ENCODE assay signal across 21 mouse cellular contexts in the genomic region with DNA sequence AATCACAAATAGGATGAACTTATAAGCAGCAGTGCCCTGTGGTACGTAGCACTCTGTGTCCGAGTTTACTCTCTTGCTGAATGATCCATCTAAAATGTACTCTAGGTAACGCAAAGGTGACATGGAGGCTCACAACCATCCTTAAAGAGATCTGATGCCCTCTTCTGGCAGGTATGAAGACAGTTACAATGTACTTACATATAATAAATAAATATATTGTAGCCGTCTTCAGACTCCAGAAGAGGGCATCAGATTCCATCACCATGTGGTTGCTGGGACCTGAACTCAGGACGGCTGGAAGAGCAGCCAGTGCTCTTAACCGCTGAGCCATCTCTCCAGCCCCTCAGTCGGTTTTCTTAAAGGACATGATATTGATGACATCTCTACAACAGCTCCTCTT. TPM values are rescaled to one million over a fixed set of nuclear protein-coding genes. Genes with fewer than 3 reads are reported as not detected.
DNase-seq lines count a peak whose midpoint lies in the region; ATAC-seq and TF ChIP-seq lines count a peak whose summit lies in the region.
"Had no signal": no experiment of that assay in that cellular context is flagged by ENCODE, and none has a peak within 500 bp of the region (broad histone marks: within the 10 kb centered on the region; RNA-seq: fewer than 3 reads in every experiment).

No protein-coding gene starts in this region.

- no peak overlapping the region for H3K9ac ChIP-seq in heart, postnatal 0 days (replicated peaks; ENCODE audit: low read depth, low read length)
- H3K9ac ChIP-seq in lung, postnatal 0 days (replicated peaks; ENCODE audit: low read depth): no peak overlapping the region
- H3K9ac ChIP-seq: neural tube, embryonic 13.5 days had no signal

- TF ChIP-seq POLR2A in lung, adult 2 months (IDR thresholded peaks at IDR 0.05; ENCODE audit: borderline replicate concordance, extremely low read depth, low read depth, low read length): no peak
- TF ChIP-seq POLR2A in cerebellum, adult 2 months (IDR thresholded peaks at IDR 0.05; ENCODE audit: borderline replicate concordance, insufficient read depth, low read length): no peak

- TF ChIP-seq EP300 in heart, postnatal 0 days (IDR thresholded peaks at IDR 0.05; ENCODE audit: low read depth): no peak
- TF ChIP-seq EP300 in lung, postnatal 0 days (IDR thresholded peaks at IDR 0.05): no peak

- H3K4me2 ChIP-seq in heart, postnatal 0 days (ENCODE audit: low read depth, low read length): no peak overlapping the region
- H3K4me2 ChIP-seq in lung, postnatal 0 days (replicated peaks; ENCODE audit: low read depth, low read length): no peak overlapping the region
- H3K4me2 ChIP-seq: neural tube, embryonic 13.5 days had no signal

- H3K27me3 ChIP-seq in heart, postnatal 0 days (ENCODE audit: control insufficient read depth, insufficient read depth, low read length): no peaks in the 10 kb centered on the region
- no peaks in the 10 kb centered on the region for H3K27me3 ChIP-seq in lung, postnatal 0 days (replicated peaks; ENCODE audit: insufficient read depth, low read length)
- H3K27me3 ChIP-seq in cerebellum, adult 2 months (ENCODE audit: control insufficient read depth, insufficient read depth, low read length): no peaks in the 10 kb centered on the region
- H3K27me3 ChIP-seq: neural tube, embryonic 13.5 days had no signal

- H3K9me3 ChIP-seq in heart, postnatal 0 days (replicated peaks; ENCODE audit: control insufficient read depth, low read length): no peaks in the 10 kb centered on the region
- H3K9me3 ChIP-seq in lung, postnatal 0 days (ENCODE audit: low read length): no peaks in the 10 kb centered on the region
- H3K9me3 ChIP-seq: midbrain, embryonic 10.5 days; neural tube, embryonic 13.5 days had no signal

- peaks cover 45% of the 10 kb centered on the region for H3K36me3 ChIP-seq in heart, postnatal 0 days (replicated peaks; ENCODE audit: control insufficient read depth, insufficient read depth, low read length)
- no peaks in the 10 kb centered on the region for H3K36me3 ChIP-seq in lung, postnatal 0 days (ENCODE audit: insufficient read depth, low read length)
- H3K36me3 ChIP-seq: midbrain, embryonic 10.5 days had no signal

- peak; percentile 44 for TF ChIP-seq CTCF in heart, postnatal 0 days (IDR thresholded peaks at IDR 0.05; ENCODE audit: low read depth)
- peak; percentile 67 for TF ChIP-seq CTCF in lung, postnatal 0 days (IDR thresholded peaks at IDR 0.05)
- TF ChIP-seq CTCF in lung, adult 2 months (IDR thresholded peaks at IDR 0.05; ENCODE audit: insufficient read depth, low read length): no peak
- no peak for TF ChIP-seq CTCF in cerebellum, adult 2 months (IDR thresholded peaks at IDR 0.05; ENCODE audit: borderline replicate concordance, insufficient read depth, low read depth, low read length)

- no peak for ATAC-seq in heart, postnatal 0 days (ENCODE audit: insufficient read depth, low read depth)
- peak; percentile 18; the same call in 1 of the 2 replicates for ATAC-seq in lung, postnatal 0 days
- ATAC-seq in CD4-positive, CD25-positive, alpha-beta regulatory T cell, adult 4 months: peak; percentile 63
- ATAC-seq: forebrain, embryonic 16.5 days; Patski had no signal

- no peak overlapping the region for H3K4me3 ChIP-seq in heart, postnatal 0 days (ENCODE audit: low read depth, low read length)
- no peak overlapping the region for H3K4me3 ChIP-seq in lung, postnatal 0 days (ENCODE audit: low read depth, low read length)
- H3K4me3 ChIP-seq in lung, adult 2 months (replicated peaks; ENCODE audit: extremely low read depth, low read depth, low read length): no peak overlapping the region
- no peak overlapping the region for H3K4me3 ChIP-seq in cerebellum, adult 2 months (replicated peaks; ENCODE audit: insufficient read depth, low read depth, low read length)
- H3K4me3 ChIP-seq: midbrain, embryonic 10.5 days; neural tube, embryonic 13.5 days had no signal

- WGBS in heart, postnatal 0 days: 62% methylated on average over 7 of the region's 7 CpGs
- 55% methylated on average over 7 of the region's 7 CpGs for WGBS in lung, postnatal 0 days
- WGBS in lung, adult 2 months: 55% methylated on average over 7 of the region's 7 CpGs
- WGBS in cerebellum, adult 2 months: 54% methylated on average over 7 of the region's 7 CpGs

- no peak for DNase-seq in heart, postnatal 0 days (ENCODE audit: low spot score)
- DNase-seq in heart, postnatal 10 days: no peak
- DNase-seq in lung, postnatal 0 days (ENCODE audit: low spot score): peak; percentile 74
- DNase-seq in lung, adult 2 months: no peak
- peak; percentile 58 for DNase-seq in brain, adult 2 months (ENCODE audit: low read depth, low spot score)
- DNase-seq in cerebellum, adult 2 months: no peak
- DNase-seq in spleen, postnatal 4 days (ENCODE audit: low spot score in 2 of 2): no peak
- DNase-seq: adrenal gland, adult 8-10 months; right cerebral cortex, postnatal 14 days had no signal

- intact Hi-C loops in heart, postnatal 10 days (cut with DNase I): loop anchor here (5.0 kb wide), 1 partner anchor 78 kb away; the partner anchor contains the start of gene Arhgef40

- H3K4me1 ChIP-seq in heart, postnatal 0 days (ENCODE audit: control insufficient read depth, insufficient read depth): no peaks in the 10 kb centered on the region
- no peaks in the 10 kb centered on the region for H3K4me1 ChIP-seq in lung, postnatal 0 days (ENCODE audit: insufficient read depth, low read depth, low read length)
- H3K4me1 ChIP-seq in lung, adult 2 months (ENCODE audit: control insufficient read depth, insufficient read depth, low read length): no peaks in the 10 kb centered on the region
- 0 out of 2 replicates have a peak, but pooled peaks cover 4% of the 10 kb centered on the region for H3K4me1 ChIP-seq in cerebellum, adult 2 months (ENCODE audit: control insufficient read depth, insufficient read depth, low read length)
- H3K4me1 ChIP-seq: neural tube, embryonic 13.5 days had no signal

- no peak overlapping the region for H3K27ac ChIP-seq in heart, postnatal 0 days (ENCODE audit: low read depth)
- no peak overlapping the region for H3K27ac ChIP-seq in lung, postnatal 0 days (ENCODE audit: low read length)
- H3K27ac ChIP-seq in cerebellum, adult 2 months (ENCODE audit: insufficient read depth, low read length): no peak overlapping the region
- H3K27ac ChIP-seq: midbrain, embryonic 10.5 days; neural tube, embryonic 13.5 days had no signal

RNA-seq across cellular contexts. Expression of gene Ndrg2, which starts 9.3 kb away (rescaled TPM):
- 785 and 1,158 TPM in 2 replicates for total RNA-seq in heart, postnatal 0 days (2014; rRNA removed; ENCODE audit: low replicate concordance)
- polyA plus RNA-seq in heart, postnatal 0 days (2015; fragmentation: Nextera tagmentation; extraction: Ambion mirVana): 581 and 591 TPM in 2 replicates
- total RNA-seq in heart, postnatal 10 days (2021): 100 to 1,000 TPM; 712 to 721 TPM
- polyA plus RNA-seq in lung, postnatal 0 days (2015; fragmentation: Nextera tagmentation; extraction: Ambion mirVana): 94.9 and 103 TPM in 2 replicates
- polyA plus RNA-seq in lung, adult 2 months (2012; rRNA removed): 164 and 251 TPM in 2 replicates
- polyA plus RNA-seq in CD4-positive, CD25-positive, alpha-beta regulatory T cell, adult 4 months (2017; shearing (Covaris generic)): 10 to 100 TPM; 25.0 to 38.1 TPM
- 997 and 1,033 TPM in 2 replicates for polyA plus RNA-seq in cerebellum, adult 2 months (2012; rRNA removed)

RNA-seq across cellular contexts. Expression of gene Slc39a2, which starts 12.0 kb away (rescaled TPM):
- not detected in 2 replicates for total RNA-seq in heart, postnatal 0 days (2014; rRNA removed; ENCODE audit: low replicate concordance)
- 0.15 and 0.26 TPM in 2 replicates for polyA plus RNA-seq in heart, postnatal 0 days (2015; fragmentation: Nextera tagmentation; extraction: Ambion mirVana)
- under 1 TPM; 0.12 to 0.29 TPM for total RNA-seq in heart, postnatal 10 days (2021)
- 3.7 and 3.8 TPM in 2 replicates for polyA plus RNA-seq in lung, postnatal 0 days (2015; fragmentation: Nextera tagmentation; extraction: Ambion mirVana)
- 2.7 and 3.9 TPM in 2 replicates for polyA plus RNA-seq in lung, adult 2 months (2012; rRNA removed)
- under 1 TPM; 0.39 to 0.71 TPM for polyA plus RNA-seq in CD4-positive, CD25-positive, alpha-beta regulatory T cell, adult 4 months (2017; shearing (Covaris generic))
- 13.8 and 15.0 TPM in 2 replicates for polyA plus RNA-seq in cerebellum, adult 2 months (2012; rRNA removed)

RNA-seq across cellular contexts. Expression of gene Tppp2, which starts 13.5 kb away (rescaled TPM):
- total RNA-seq in heart, postnatal 0 days (2014; rRNA removed; ENCODE audit: low replicate concordance): not detected in 2 replicates
- not detected in 2 replicates for polyA plus RNA-seq in heart, postnatal 0 days (2015; fragmentation: Nextera tagmentation; extraction: Ambion mirVana)
- total RNA-seq in heart, postnatal 10 days (2021): not detected
- polyA plus RNA-seq in lung, postnatal 0 days (2015; fragmentation: Nextera tagmentation; extraction: Ambion mirVana): not detected in 2 replicates
- not detected in 2 replicates for polyA plus RNA-seq in lung, adult 2 months (2012; rRNA removed)
- polyA plus RNA-seq in CD4-positive, CD25-positive, alpha-beta regulatory T cell, adult 4 months (2017; shearing (Covaris generic)): not detected
- not detected in 2 replicates for polyA plus RNA-seq in cerebellum, adult 2 months (2012; rRNA removed)
- total RNA-seq: adrenal gland, adult 8-10 months; left cerebral cortex, postnatal 14 days had no signal
- polyA plus RNA-seq: embryonic facial prominence, embryonic 11.5 days; forebrain, embryonic 16.5 days; heart, embryonic 16.5 days; large intestine, adult 2 months; liver, embryonic 16.5 days; midbrain, embryonic 10.5 days; neural tube, embryonic 13.5 days; Patski; stomach, embryonic 14.5 days had no signal

RNA-seq across cellular contexts. Expression of gene Rnase13, which starts 17.9 kb away (rescaled TPM):
- not detected in 2 replicates for total RNA-seq in heart, postnatal 0 days (2014; rRNA removed; ENCODE audit: low replicate concordance)
- polyA plus RNA-seq in heart, postnatal 0 days (2015; fragmentation: Nextera tagmentation; extraction: Ambion mirVana): not detected in 2 replicates
- not detected for total RNA-seq in heart, postnatal 10 days (2021)
- polyA plus RNA-seq in lung, postnatal 0 days (2015; fragmentation: Nextera tagmentation; extraction: Ambion mirVana): not detected in 2 replicates
- not detected in 2 replicates for polyA plus RNA-seq in lung, adult 2 months (2012; rRNA removed)
- not detected for polyA plus RNA-seq in CD4-positive, CD25-positive, alpha-beta regulatory T cell, adult 4 months (2017; shearing (Covaris generic))
- 0.10 TPM in 1 of 2 replicates, not detected in the other for polyA plus RNA-seq in cerebellum, adult 2 months (2012; rRNA removed)
- total RNA-seq: adrenal gland, adult 8-10 months; left cerebral cortex, postnatal 14 days had no signal
- polyA plus RNA-seq: embryonic facial prominence, embryonic 11.5 days; forebrain, embryonic 16.5 days; heart, embryonic 16.5 days; intestine, embryonic 14.5 days; large intestine, adult 2 months; liver, embryonic 16.5 days; midbrain, embryonic 10.5 days; neural tube, embryonic 13.5 days; Patski; stomach, embryonic 14.5 days had no signal

RNA-seq across cellular contexts. Expression of gene Mettl17, which starts 20.1 kb away (rescaled TPM):
- total RNA-seq in heart, postnatal 0 days (2014; rRNA removed; ENCODE audit: low replicate concordance): 21.6 and 57.0 TPM in 2 replicates
- 27.2 and 37.7 TPM in 2 replicates for polyA plus RNA-seq in heart, postnatal 0 days (2015; fragmentation: Nextera tagmentation; extraction: Ambion mirVana)
- total RNA-seq in heart, postnatal 10 days (2021): 10 to 100 TPM; 19.2 to 28.5 TPM
- polyA plus RNA-seq in lung, postnatal 0 days (2015; fragmentation: Nextera tagmentation; extraction: Ambion mirVana): 25.3 and 33.9 TPM in 2 replicates
- 26.0 and 27.2 TPM in 2 replicates for polyA plus RNA-seq in lung, adult 2 months (2012; rRNA removed)
- polyA plus RNA-seq in CD4-positive, CD25-positive, alpha-beta regulatory T cell, adult 4 months (2017; shearing (Covaris generic)): 10 to 100 TPM; 55.1 to 85.6 TPM
- 52.5 and 55.4 TPM in 2 replicates for polyA plus RNA-seq in cerebellum, adult 2 months (2012; rRNA removed)

Comparison
In these comparisons a context has a peak if more than half of its experiments do, and no peak if none do; other contexts are left out.
1. DNase-seq: peak in lung, postnatal 0 days (single experiment) and brain, adult 2 months (single experiment); none in heart, postnatal 0 days (single experiment), heart, postnatal 10 days (0 of 2), lung, adult 2 months (single experiment), cerebellum, adult 2 months (0 of 2) and spleen, postnatal 4 days (0 of 2).
2. CTCF ChIP-seq: peak in heart, postnatal 0 days (single experiment) and lung, postnatal 0 days (single experiment); none in lung, adult 2 months (single experiment) and cerebellum, adult 2 months (single experiment).